ENCODE assay signal across 17 mouse cellular contexts in the genomic region with DNA sequence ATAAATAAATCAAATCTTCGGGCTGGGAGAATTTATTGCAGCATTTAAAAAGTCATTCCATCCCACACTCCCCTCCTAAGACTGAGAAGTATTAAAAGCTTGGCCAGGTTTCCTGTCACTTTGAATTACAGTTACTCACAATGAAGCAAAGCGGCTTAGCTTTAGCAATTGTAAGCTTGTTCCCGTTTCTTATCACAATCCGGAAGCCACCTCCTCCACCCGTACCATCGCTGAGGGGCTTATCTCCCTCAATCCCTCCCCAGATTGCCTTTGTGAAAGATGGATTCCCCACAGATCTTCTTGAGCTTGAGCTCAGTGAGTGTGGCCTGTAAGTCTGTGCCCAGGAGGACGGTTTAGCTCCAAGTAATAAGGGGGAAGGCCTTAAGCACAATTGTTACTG.
DNase-seq lines count a peak whose midpoint lies in the region; ATAC-seq and TF ChIP-seq lines count a peak whose summit lies in the region.
"Had no signal": no experiment of that assay in that cellular context is flagged by ENCODE, and none has a peak within 500 bp of the region (broad histone marks: within the 10 kb centered on the region; RNA-seq: fewer than 3 reads in every experiment).

No protein-coding gene starts in this region.

- no peak overlapping the region for H3K9ac ChIP-seq in kidney, embryonic 16.5 days (replicated peaks; ENCODE audit: low read length)
- no peak overlapping the region for H3K9ac ChIP-seq in lung, postnatal 0 days (replicated peaks; ENCODE audit: low read depth)
- H3K9ac ChIP-seq: forebrain, embryonic 15.5 days; limb, embryonic 13.5 days; liver, embryonic 13.5 days; lung, embryonic 14.5 days had no signal

- H3K27ac ChIP-seq in kidney, embryonic 16.5 days (ENCODE audit: low read length), result peak overlapping the region; percentile 41; the same call in 1 of the 2 replicates
- 0 out of 2 replicates have a peak overlapping the region, but pooled peaks have one; percentile 1 for H3K27ac ChIP-seq in brown adipose tissue, adult 24 weeks (replicated peaks; ENCODE audit: low read depth, low read length)
- H3K27ac ChIP-seq in lung, postnatal 0 days (ENCODE audit: low read length), result no peak overlapping the region
- H3K27ac ChIP-seq: forebrain, embryonic 15.5 days; limb, embryonic 13.5 days; liver, embryonic 13.5 days had no signal

- no peaks in the 10 kb centered on the region for H3K4me1 ChIP-seq in kidney, embryonic 16.5 days (ENCODE audit: insufficient read depth, low read length)
- peaks cover 7% of the 10 kb centered on the region; the same call in 1 of the 2 replicates for H3K4me1 ChIP-seq in brown adipose tissue, adult 24 weeks (ENCODE audit: control insufficient read depth, insufficient read depth, insufficient read length, low read length)
- H3K4me1 ChIP-seq in lung, postnatal 0 days (ENCODE audit: insufficient read depth, low read depth, low read length), result no peaks in the 10 kb centered on the region
- H3K4me1 ChIP-seq: forebrain, embryonic 15.5 days; limb, embryonic 13.5 days; liver, embryonic 13.5 days had no signal

- peaks cover 3% of the 10 kb centered on the region for H3K9me3 ChIP-seq in kidney, embryonic 16.5 days (ENCODE audit: low read length)
- H3K9me3 ChIP-seq in lung, postnatal 0 days (ENCODE audit: low read length), result no peaks in the 10 kb centered on the region
- H3K9me3 ChIP-seq: forebrain, embryonic 15.5 days; liver, embryonic 13.5 days had no signal

- TF ChIP-seq EP300 in lung, postnatal 0 days (IDR thresholded peaks at IDR 0.05), result no peak

- TF ChIP-seq CTCF in lung, postnatal 0 days (IDR thresholded peaks at IDR 0.05), result no peak

- H3K4me3 ChIP-seq in kidney, embryonic 16.5 days (ENCODE audit: low read length), result no peak overlapping the region
- no peak overlapping the region for H3K4me3 ChIP-seq in brown adipose tissue, adult 24 weeks (ENCODE audit: insufficient read depth, low read depth, low read length)
- H3K4me3 ChIP-seq in lung, postnatal 0 days (ENCODE audit: low read depth, low read length), result no peak overlapping the region
- H3K4me3 ChIP-seq: forebrain, embryonic 15.5 days; limb, embryonic 13.5 days; liver, embryonic 13.5 days had no signal

- WGBS in kidney, embryonic 16.5 days, result 31% methylated on average over 7 of the region's 7 CpGs
- 57% methylated on average over 7 of the region's 7 CpGs for WGBS in lung, postnatal 0 days

- no peak for DNase-seq in kidney, postnatal 14 days
- DNase-seq in retina, postnatal 1 day, result peak; percentile 93
- no peak for DNase-seq in lung, postnatal 0 days (ENCODE audit: low spot score)
- DNase-seq in adrenal gland, adult 18-20 months (ENCODE audit: low spot score in 2 of 2), result no peak
- DNase-seq: adrenal gland, postnatal 14 days; cerebellum, adult 18-20 months; kidney, adult 11 months; liver, embryonic 13.5 days; lung, embryonic 14.5 days; lung, postnatal 4 days; thymus, postnatal 25 days had no signal

- H3K36me3 ChIP-seq in kidney, embryonic 16.5 days (ENCODE audit: insufficient read depth, low read length), result no peaks in the 10 kb centered on the region
- H3K36me3 ChIP-seq in lung, postnatal 0 days (ENCODE audit: insufficient read depth, low read length), result no peaks in the 10 kb centered on the region
- H3K36me3 ChIP-seq: forebrain, embryonic 15.5 days; limb, embryonic 13.5 days; liver, embryonic 13.5 days had no signal

- H3K4me2 ChIP-seq in kidney, embryonic 16.5 days (replicated peaks; ENCODE audit: low read depth, low read length), result no peak overlapping the region
- H3K4me2 ChIP-seq in lung, postnatal 0 days (replicated peaks; ENCODE audit: low read depth, low read length), result no peak overlapping the region
- H3K4me2 ChIP-seq: forebrain, embryonic 15.5 days; limb, embryonic 13.5 days; liver, embryonic 13.5 days; lung, embryonic 14.5 days had no signal

- ATAC-seq in kidney, embryonic 16.5 days (ENCODE audit: low FRiP score, low TSS enrichment), result peak; percentile 42; the same call in 1 of the 2 replicates
- ATAC-seq in megakaryocyte, adult 5-6 weeks (ENCODE audit: poor library complexity, severe bottlenecking), result peak; percentile 76
- ATAC-seq in lung, postnatal 0 days, result no peak
- ATAC-seq: forebrain, embryonic 15.5 days; Patski had no signal

- H3K27me3 ChIP-seq in kidney, embryonic 16.5 days (ENCODE audit: insufficient read depth, low read length), result no peaks in the 10 kb centered on the region
- no peaks in the 10 kb centered on the region for H3K27me3 ChIP-seq in lung, postnatal 0 days (replicated peaks; ENCODE audit: insufficient read depth, low read length)
- H3K27me3 ChIP-seq: forebrain, embryonic 15.5 days; limb, embryonic 13.5 days; liver, embryonic 13.5 days; Patski had no signal
